Mouse (Mus musculus) v-Abl transformed pro-B cells (cell line): ENCODE data around the gene Iapp.
"Not testable (repeated sequence)": the region's sequence is repeated elsewhere in the genome, so short reads cannot be mapped to it uniquely, and the experiment has no call there.

ENCODE experiments used
- in situ Hi-C, 2 experiments: fragments of 400-800 bp; cut with MboI; formaldehyde crosslinking; loops; one replicate each; pipeline ENCODE4 v1.15.1; 2025; ENCODE audit not compliant: unreplicated experiment in 2 of 2

The Iapp gene

GRCm38 (mm10) chr6:142298098-142298497 lies at the start of gene Iapp:
Gene Iapp, plus strand, starts transcription at chr6:142298423.
- in situ Hi-C loops, result no loop called here

- in situ Hi-C loops, result not testable (repeated sequence)
Observed at GRCm38 (mm10) chr6:142250738-142251307, 47.4 kb upstream of the Iapp start.

- in situ Hi-C loops, result no loop called here
Observed at GRCm38 (mm10) chr6:142275721-142276442, 22.3 kb upstream of the Iapp start.

GRCm38 (mm10) chr6:142289413-142290118 lies 8.7 kb upstream of the Iapp start:
- in situ Hi-C loops, result no loop called here

- in situ Hi-C loops, result no loop called here
Observed at GRCm38 (mm10) chr6:142305076-142305475, 6.9 kb downstream of the Iapp start.

GRCm38 (mm10) chr6:142314285-142314684 lies 16.1 kb downstream of the Iapp start:
- in situ Hi-C loops, result no loop called here

- in situ Hi-C loops, result no loop called here
Observed at GRCm38 (mm10) chr6:142317106-142317505, 18.9 kb downstream of the Iapp start.

- in situ Hi-C loops, result no loop called here
Observed at GRCm38 (mm10) chr6:142322881-142323280, 24.7 kb downstream of the Iapp start, which contains the start of gene Slco1a5. Gene Slco1a5, minus strand, starts transcription at chr6:142322981.

GRCm38 (mm10) chr6:142326598-142326997 lies 28.4 kb downstream of the Iapp start:
- in situ Hi-C loops, result loop anchor here (25.0 kb wide), 1 partner anchor 1614 kb away; no protein-coding TSS in a partner anchor

- in situ Hi-C loops, result loop anchor here (25.0 kb wide), 1 partner anchor 1617 kb away; no protein-coding TSS in a partner anchor
Observed at GRCm38 (mm10) chr6:142329201-142329600, 31.0 kb downstream of the Iapp start.

- in situ Hi-C loops, result loop anchor here (25.0 kb wide), 1 partner anchor 1627 kb away; no protein-coding TSS in a partner anchor
Observed at GRCm38 (mm10) chr6:142338961-142339360, 40.7 kb downstream of the Iapp start.

- in situ Hi-C loops, result loop anchor here (25.0 kb wide), 1 partner anchor 1627 kb away; no protein-coding TSS in a partner anchor
Observed at GRCm38 (mm10) chr6:142339576-142339975, 41.4 kb downstream of the Iapp start.

GRCm38 (mm10) chr6:142343561-142343960 lies 45.3 kb downstream of the Iapp start:
- in situ Hi-C loops, result loop anchor here (10.0 to 25.0 kb wide), 2 partner anchors 411 to 1631 kb away; partner anchors contain the start of gene Cmas (in 1 of the 2)

GRCm38 (mm10) chr6:142345440-142346038 lies 47.3 kb downstream of the Iapp start, which contains the start of gene Pyroxd1:
Gene Pyroxd1, plus strand, starts transcription at chr6:142345654.
- in situ Hi-C loops, result loop anchor here (5.0 to 25.0 kb wide), 4 partner anchors 37 to 1633 kb away; partner anchors contain the start of genes Cmas (in 1 of the 2), Golt1b (in 1 of the 2) and Recql (in 1 of the 2)

GRCm38 (mm10) chr6:142346181-142347110 lies 48.2 kb downstream of the Iapp start:
- in situ Hi-C loops, result loop anchor here (5.0 to 25.0 kb wide), 4 partner anchors 36 to 1634 kb away; partner anchors contain the start of genes Cmas (in 1 of the 2), Golt1b (in 1 of the 2) and Recql (in 1 of the 2)

- in situ Hi-C loops, result loop anchor here (5.0 to 25.0 kb wide), 4 partner anchors 35 to 1635 kb away; partner anchors contain the start of genes Cmas (in 1 of the 2), Golt1b (in 1 of the 2) and Recql (in 1 of the 2)
Observed at GRCm38 (mm10) chr6:142347431-142348385, 49.5 kb downstream of the Iapp start.

- in situ Hi-C loops, result loop anchor here in 1 of 2 experiments (25.0 kb wide), 1 partner anchor 835 kb away; no protein-coding TSS in a partner anchor
Observed at GRCm38 (mm10) chr6:142352099-142352498, 53.9 kb downstream of the Iapp start.
